Mouse (Mus musculus) neural tube, embryonic 13.5 days (tissue): ENCODE measurements at regions not wholly inside any gene's neighbourhood (a gene's known extent, or its start where the extent isn't known, plus 50 kb on each side); places are given as distances from the start of the nearest gene placed in this dataset.
A peak's percentile ranks its signal among the peaks of the same experiment; 100 is the strongest.

Experiments used
- ATAC-seq: fragments of 200-750 bp; cut with Nextera tagmentation; 2 replicates; pipeline ENCODE4 v1.8.0; 2017; ENCODE audit warnings: low read depth, mild to moderate bottlenecking, moderate TSS enrichment, moderate library complexity
- H3K27ac ChIP-seq: fragments of 300-500 bp; sonication (generic); replicated peaks from 2 replicates; pipeline ENCODE4 v1.5.1; 2015; ENCODE audit warnings: moderate library complexity, mild to moderate bottlenecking, inconsistent platforms
- H3K27me3 ChIP-seq: fragments of 300-500 bp; sonication (generic); 2 replicates; pipeline ENCODE4 v1.6.1; 2015; ENCODE audit warnings: mild to moderate bottlenecking, inconsistent platforms
- H3K36me3 ChIP-seq: fragments of 300-500 bp; sonication (generic); 2 replicates; pipeline ENCODE4 v1.6.1; 2015; ENCODE audit warnings: mild to moderate bottlenecking, inconsistent platforms
- H3K4me1 ChIP-seq: fragments of 300-500 bp; sonication (generic); replicated peaks from 2 replicates; pipeline ENCODE4 v1.6.1; 2015; ENCODE audit warnings: inconsistent platforms
- H3K4me2 ChIP-seq: fragments of 300-500 bp; sonication (generic); 2 replicates; pipeline ENCODE4 v1.6.1; 2015; ENCODE audit warnings: inconsistent platforms, mild to moderate bottlenecking, moderate library complexity
- H3K4me3 ChIP-seq: fragments of 300-500 bp; sonication (generic); 2 replicates; pipeline ENCODE4 v1.5.1; 2015; ENCODE audit warnings: mild to moderate bottlenecking, inconsistent platforms
- H3K9ac ChIP-seq: fragments of 300-500 bp; sonication (generic); 2 replicates; pipeline ENCODE4 v1.6.1; 2015; ENCODE audit warnings: moderate library complexity, mild to moderate bottlenecking, inconsistent platforms
- H3K9me3 ChIP-seq: fragments of 300-500 bp; sonication (generic); 2 replicates; pipeline ENCODE4 v1.6.1; 2016; ENCODE audit warnings: inconsistent platforms
- WGBS: fragments of 180-500 bp; shearing (Covaris S2); methylation state at CpG from one replicate; pipeline ENCODE4 v1.1.7; 2015; 5-methylcytosine and 5-hydroxymethylcytosine counted together

GRCm38 (mm10) chr8:10860810-10861209 is 147.4 kb downstream of the Irs2 start:
- WGBS, result 87% methylated on average over 4 of the region's 4 CpGs
- no peak for ATAC-seq
- Histone ChIP-seq H3K4me2 (no peak overlapping the region), H3K4me1 (peaks cover 17% of the 10 kb centered on the region), H3K27me3 (no peaks in the 10 kb centered on the region), H3K27ac (no peak overlapping the region), H3K9ac (no peak overlapping the region), H3K4me3 (no peak overlapping the region), H3K36me3 (no peaks in the 10 kb centered on the region), H3K9me3 (no peaks in the 10 kb centered on the region)

DNA sequence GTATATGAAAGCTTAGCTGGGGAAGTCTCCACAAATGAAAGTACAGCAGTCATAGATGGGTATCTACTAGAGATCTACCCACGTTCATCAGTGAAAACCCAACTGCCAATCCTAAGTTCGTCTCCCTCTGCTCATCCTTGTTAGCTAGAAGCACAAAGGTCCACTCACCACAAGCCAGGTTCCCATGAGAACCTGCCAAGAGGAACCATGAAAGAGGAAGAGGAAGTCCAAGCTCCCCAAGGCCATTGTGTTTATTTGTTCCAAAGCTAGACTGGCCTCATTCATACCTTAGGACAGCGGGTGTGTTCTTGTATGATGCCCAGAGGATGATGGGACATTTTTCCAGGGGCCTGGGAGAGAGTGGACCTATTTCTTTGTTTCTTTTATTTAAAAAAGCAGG is 150.4 kb downstream of the Irs2 start:
- WGBS, result 98% methylated on average over 3 of the region's 3 CpGs
- Histone ChIP-seq H3K27me3 (no peaks in the 10 kb centered on the region), H3K4me2 (no peak overlapping the region), H3K36me3 (no peaks in the 10 kb centered on the region), H3K9ac (no peak overlapping the region), H3K4me3 (no peak overlapping the region), H3K27ac (no peak overlapping the region), H3K9me3 (no peaks in the 10 kb centered on the region), H3K4me1 (peaks cover 8% of the 10 kb centered on the region)
- ATAC-seq, result no peak

DNA sequence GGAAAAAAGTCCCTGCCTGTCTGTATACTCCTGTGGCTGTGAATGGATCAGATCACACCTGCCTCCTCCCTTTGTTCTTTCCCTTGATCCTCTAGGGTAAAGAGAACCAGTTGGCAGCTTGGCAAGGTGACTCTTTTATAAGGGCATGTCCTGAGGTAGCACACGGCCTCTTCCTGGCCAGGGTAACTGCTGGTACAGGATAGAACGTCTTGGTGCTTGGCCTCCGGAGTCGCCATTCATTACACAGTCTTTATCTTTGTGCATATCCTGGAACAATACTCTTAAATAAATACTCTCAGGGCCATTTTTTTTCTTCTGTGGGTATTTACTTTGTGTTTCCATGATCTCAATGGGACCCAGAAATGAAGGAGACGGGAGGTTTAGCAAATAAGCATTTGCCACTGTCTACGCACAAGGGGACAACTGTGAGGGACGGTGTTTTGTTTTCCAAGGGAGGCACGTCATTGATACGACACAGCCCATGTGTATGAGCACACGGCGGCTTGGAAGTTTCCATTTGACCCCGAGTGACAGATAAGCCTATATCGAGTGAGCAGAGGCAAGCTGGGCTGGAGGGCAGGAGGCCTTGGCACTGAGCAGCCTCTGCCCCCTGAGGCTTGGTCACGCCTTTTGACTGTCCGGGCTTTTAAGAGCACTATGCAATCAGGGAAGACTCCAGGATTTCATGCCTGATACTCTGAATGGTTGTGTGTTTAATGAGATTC is 151.1 kb downstream of the Irs2 start:
- 33% methylated on average over 15 of the region's 15 CpGs for WGBS
- Histone ChIP-seq H3K9ac (no peak overlapping the region), H3K4me3 (no peak overlapping the region), H3K4me2 (no peak overlapping the region), H3K9me3 (no peaks in the 10 kb centered on the region), H3K27ac (no peak overlapping the region), H3K4me1 (peaks cover 8% of the 10 kb centered on the region), H3K27me3 (no peaks in the 10 kb centered on the region), H3K36me3 (no peaks in the 10 kb centered on the region)
- peak; percentile 19; the same call in 1 of the 2 replicates for ATAC-seq

DNA sequence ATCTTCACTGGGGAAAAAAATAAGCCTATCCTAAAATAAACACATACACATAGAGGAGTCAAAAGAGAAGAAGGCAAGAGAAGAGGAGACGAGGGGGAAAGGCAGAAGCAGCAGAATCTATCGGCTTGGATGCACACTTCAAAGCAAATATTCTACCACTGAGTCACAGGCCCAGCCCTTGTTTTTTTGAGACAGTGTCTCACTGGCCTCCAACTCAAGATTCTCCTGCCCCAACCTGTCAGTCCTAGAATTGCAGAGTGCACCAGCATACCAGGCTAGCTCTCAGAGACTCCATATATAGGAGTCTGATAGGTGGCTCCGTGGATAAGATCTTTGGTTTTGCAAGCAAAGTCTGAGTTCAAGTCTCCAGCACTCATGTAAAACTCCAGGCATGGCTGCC is 152.6 kb downstream of the Irs2 start:
- H3K9me3 ChIP-seq, result no peaks in the 10 kb centered on the region
- H3K9ac ChIP-seq, result no peak overlapping the region
- no peaks in the 10 kb centered on the region for H3K27me3 ChIP-seq
- H3K4me2 ChIP-seq, result no peak overlapping the region
- peaks cover 8% of the 10 kb centered on the region for H3K4me1 ChIP-seq
- H3K27ac ChIP-seq, result no peak overlapping the region
- no peaks in the 10 kb centered on the region for H3K36me3 ChIP-seq
- no peak overlapping the region for H3K4me3 ChIP-seq
- 88% methylated on average over 3 of the region's 3 CpGs for WGBS
- no peak for ATAC-seq

- H3K4me1 ChIP-seq, result peaks cover 8% of the 10 kb centered on the region
- H3K9me3 ChIP-seq, result no peaks in the 10 kb centered on the region
- no peak for ATAC-seq
- H3K4me3 ChIP-seq, result no peak overlapping the region
- no peaks in the 10 kb centered on the region for H3K36me3 ChIP-seq
- WGBS, result 89% methylated on average over 4 of the region's 4 CpGs
- no peak overlapping the region for H3K27ac ChIP-seq
- no peaks in the 10 kb centered on the region for H3K27me3 ChIP-seq
- no peak overlapping the region for H3K4me2 ChIP-seq
- no peak overlapping the region for H3K9ac ChIP-seq
Measured at GRCm38 (mm10) chr8:10855131-10855530, 153.1 kb downstream of the Irs2 start.

DNA sequence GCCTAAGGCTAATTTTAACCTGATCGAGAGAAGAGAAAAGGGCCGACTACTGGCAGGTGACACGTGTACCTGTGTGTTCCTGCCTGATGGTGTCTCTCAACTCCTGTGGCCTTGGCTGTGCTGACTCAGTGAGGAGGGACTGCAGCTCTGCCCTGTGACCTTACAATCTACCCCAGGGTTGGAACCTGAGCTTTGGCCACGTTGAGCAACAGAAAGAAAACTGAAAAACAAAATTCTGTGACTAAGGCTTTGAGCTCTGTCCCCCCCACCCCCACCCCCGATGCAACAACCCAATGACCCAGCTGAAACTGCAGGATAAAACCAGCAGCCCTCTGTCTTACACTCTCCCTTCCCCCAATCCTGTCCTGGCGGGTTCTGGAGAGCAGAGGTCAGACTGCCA is 153.7 kb downstream of the Irs2 start:
- Histone ChIP-seq H3K9me3 (no peaks in the 10 kb centered on the region), H3K4me1 (peaks cover 8% of the 10 kb centered on the region), H3K4me3 (no peak overlapping the region), H3K27me3 (no peaks in the 10 kb centered on the region; the same call in 1 of the 2 replicates), H3K36me3 (no peaks in the 10 kb centered on the region), H3K9ac (no peak overlapping the region), H3K27ac (no peak overlapping the region), H3K4me2 (no peak overlapping the region)
- 69% methylated on average over 6 of the region's 6 CpGs for WGBS
- ATAC-seq, result no peak

- no peak overlapping the region for H3K4me3 ChIP-seq
- no peaks in the 10 kb centered on the region for H3K9me3 ChIP-seq
- ATAC-seq, result no peak
- peaks cover 8% of the 10 kb centered on the region for H3K4me1 ChIP-seq
- H3K36me3 ChIP-seq, result no peaks in the 10 kb centered on the region
- no peak overlapping the region for H3K27ac ChIP-seq
- H3K4me2 ChIP-seq, result no peak overlapping the region
- 80% methylated on average over 5 of the region's 5 CpGs for WGBS
- H3K27me3 ChIP-seq, result no peaks in the 10 kb centered on the region; the same call in 1 of the 2 replicates
- no peak overlapping the region for H3K9ac ChIP-seq
Measured at GRCm38 (mm10) chr8:10853901-10854300, 154.4 kb downstream of the Irs2 start.

- no peak for ATAC-seq
- no peaks in the 10 kb centered on the region for H3K36me3 ChIP-seq
- H3K4me1 ChIP-seq, result no peaks in the 10 kb centered on the region
- no peak overlapping the region for H3K4me3 ChIP-seq
- no peak overlapping the region for H3K4me2 ChIP-seq
- no peaks in the 10 kb centered on the region for H3K9me3 ChIP-seq
- no peak overlapping the region for H3K27ac ChIP-seq
- 89% methylated on average over 7 of the region's 7 CpGs for WGBS
- H3K9ac ChIP-seq, result no peak overlapping the region
- H3K27me3 ChIP-seq, result no peaks in the 10 kb centered on the region; the same call in 1 of the 2 replicates
Measured at GRCm38 (mm10) chr8:10849916-10850315, 158.3 kb downstream of the Irs2 start.

DNA sequence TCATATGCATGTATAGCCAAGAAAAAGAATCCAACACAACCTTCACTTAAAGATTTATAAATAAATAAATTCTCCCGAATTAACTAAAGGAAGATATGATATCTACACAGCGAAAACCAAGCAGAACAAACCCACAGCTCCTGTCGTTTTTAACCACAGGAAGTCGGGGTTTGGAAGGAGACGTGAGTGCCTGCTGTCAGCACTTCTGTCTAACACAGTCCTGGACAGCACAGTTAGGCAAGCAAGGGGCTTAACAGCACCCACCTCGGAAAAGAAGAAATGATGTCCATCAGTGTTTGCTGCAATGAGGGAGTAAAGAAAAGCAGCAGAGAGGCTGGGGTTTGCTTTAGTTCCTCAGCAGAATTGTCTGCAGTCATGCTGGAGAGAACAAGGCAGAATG is 162.7 kb downstream of the Irs2 start:
- H3K4me3 ChIP-seq, result no peak overlapping the region
- no peak for ATAC-seq

GRCm38 (mm10) chr8:10840853-10841531 is 167.3 kb downstream of the Irs2 start:
- Histone ChIP-seq H3K9ac (no peak overlapping the region), H3K4me3 (no peak overlapping the region), H3K9me3 (no peaks in the 10 kb centered on the region), H3K4me1 (0 out of 2 replicates have a peak, but pooled peaks cover 6% of the 10 kb centered on the region), H3K4me2 (no peak overlapping the region), H3K27me3 (no peaks in the 10 kb centered on the region; the same call in 1 of the 2 replicates), H3K27ac (no peak overlapping the region), H3K36me3 (no peaks in the 10 kb centered on the region)
- WGBS, result 91% methylated on average over 12 of the region's 12 CpGs
- ATAC-seq, result no peak

More for the DNA sequence above, 162.7 kb downstream of the Irs2 start:
- Histone ChIP-seq H3K4me2 (no peak overlapping the region), H3K9ac (no peak overlapping the region), H3K27me3 (no peaks in the 10 kb centered on the region; the same call in 1 of the 2 replicates), H3K9me3 (no peaks in the 10 kb centered on the region), H3K36me3 (no peaks in the 10 kb centered on the region), H3K27ac (no peak overlapping the region), H3K4me1 (0 out of 2 replicates have a peak, but pooled peaks cover 6% of the 10 kb centered on the region)
- WGBS, result 62% methylated on average over 6 of the region's 6 CpGs

- H3K27ac ChIP-seq, result no peak overlapping the region
- H3K4me1 ChIP-seq, result 0 out of 2 replicates have a peak, but pooled peaks cover 6% of the 10 kb centered on the region
- no peaks in the 10 kb centered on the region for H3K36me3 ChIP-seq
- WGBS, result 69% methylated on average over 1 of the region's 1 CpGs
- no peak overlapping the region for H3K4me2 ChIP-seq
- H3K9ac ChIP-seq, result no peak overlapping the region
- H3K27me3 ChIP-seq, result no peaks in the 10 kb centered on the region; the same call in 1 of the 2 replicates
- no peak overlapping the region for H3K4me3 ChIP-seq
- no peaks in the 10 kb centered on the region for H3K9me3 ChIP-seq
- ATAC-seq, result no peak; the same call in 1 of the 2 replicates
Measured at GRCm38 (mm10) chr8:10840044-10840443, 168.2 kb downstream of the Irs2 start.

DNA sequence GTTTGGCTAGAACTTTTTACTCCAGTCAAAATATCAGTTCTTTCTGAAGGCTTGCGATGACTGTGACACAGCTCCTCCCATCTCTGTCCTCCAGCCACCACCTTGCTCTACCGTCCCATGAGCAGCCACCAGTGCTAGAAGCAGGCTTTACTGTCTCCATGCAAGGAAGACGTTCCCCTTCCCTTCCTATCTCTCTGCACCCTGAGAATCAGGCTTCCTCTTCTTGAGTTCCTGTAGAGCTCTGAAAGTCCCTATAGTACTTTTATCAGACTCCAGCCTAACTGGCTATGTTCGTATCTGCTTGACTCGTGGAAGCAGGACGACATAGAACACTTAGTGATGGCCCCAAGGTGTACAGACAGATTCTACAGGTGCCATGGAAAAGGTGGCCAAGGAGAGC is 173.2 kb downstream of the Irs2 start:
- Histone ChIP-seq H3K36me3 (no peaks in the 10 kb centered on the region), H3K9ac (no peak overlapping the region), H3K4me2 (no peak overlapping the region), H3K4me3 (no peak overlapping the region), H3K9me3 (no peaks in the 10 kb centered on the region), H3K27ac (no peak overlapping the region), H3K4me1 (0 out of 2 replicates have a peak, but pooled peaks cover 3% of the 10 kb centered on the region), H3K27me3 (no peaks in the 10 kb centered on the region; the same call in 1 of the 2 replicates)
- 91% methylated on average over 6 of the region's 6 CpGs for WGBS
- ATAC-seq, result no peak
